Mouse (Mus musculus) lung, adult 10 weeks (tissue): Measurements from ENCODE around the gene Vars. TPM values are rescaled to one million over a fixed set of nuclear protein-coding genes. Genes with fewer than 3 reads are reported as not detected.

ENCODE experiments used
- polyA plus RNA-seq: library from polyadenylated mRNA; stranded (reverse); fragments of 350-450 nt; fragmentation: Illumina TruSeq; extraction: RNeasy Lipid Tissue Mini Kit (QIAGEN cat#74804); gene quantifications from one replicate; pipeline ENCODE4 v1.2.3, GENCODE M21; 2014; ENCODE audit warnings: low read depth, low replicate concordance; ENCODE audit not compliant: insufficient read depth

The Vars gene
- polyA plus RNA-seq: 25.7 TPM

DNA sequence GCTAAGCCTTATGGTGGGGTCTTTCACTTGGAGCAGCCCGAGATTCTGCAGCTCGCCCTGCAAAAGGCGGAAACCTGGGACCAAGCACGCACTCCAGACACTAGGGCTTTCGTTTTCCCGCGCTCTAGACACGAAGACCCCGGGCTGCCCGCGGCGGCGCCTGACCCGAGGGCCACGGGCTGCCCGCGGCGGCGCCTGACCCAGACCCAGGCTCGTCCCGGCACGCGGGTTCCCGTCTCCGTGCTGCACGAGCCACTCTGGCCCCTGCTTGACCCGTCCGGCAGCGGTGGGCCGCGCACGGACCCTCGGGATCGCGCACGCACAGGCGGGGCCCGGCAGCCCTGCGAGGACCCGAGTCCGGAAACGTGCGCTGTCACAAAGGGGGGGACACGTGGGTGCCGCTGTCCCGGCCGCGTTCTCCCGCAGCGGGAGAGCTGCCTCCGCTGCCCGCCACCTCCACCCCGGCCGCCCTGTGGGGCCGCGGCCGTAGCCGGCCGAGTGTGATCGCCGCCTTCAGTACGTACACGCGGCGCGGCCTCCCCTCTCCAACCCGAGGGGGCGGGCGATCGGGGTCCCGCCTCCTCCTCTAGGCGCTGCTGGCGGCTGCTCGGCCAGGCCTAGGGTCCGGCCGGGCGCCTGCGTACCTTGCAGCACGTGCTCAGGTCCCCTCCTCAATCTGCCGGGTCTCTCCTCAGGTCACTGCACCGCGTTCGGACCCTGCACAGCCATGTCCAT, at the start of gene Vars:
Gene Vars, plus strand, starts transcription at position 271 of the 735 bp plus-strand sequence.

DNA sequence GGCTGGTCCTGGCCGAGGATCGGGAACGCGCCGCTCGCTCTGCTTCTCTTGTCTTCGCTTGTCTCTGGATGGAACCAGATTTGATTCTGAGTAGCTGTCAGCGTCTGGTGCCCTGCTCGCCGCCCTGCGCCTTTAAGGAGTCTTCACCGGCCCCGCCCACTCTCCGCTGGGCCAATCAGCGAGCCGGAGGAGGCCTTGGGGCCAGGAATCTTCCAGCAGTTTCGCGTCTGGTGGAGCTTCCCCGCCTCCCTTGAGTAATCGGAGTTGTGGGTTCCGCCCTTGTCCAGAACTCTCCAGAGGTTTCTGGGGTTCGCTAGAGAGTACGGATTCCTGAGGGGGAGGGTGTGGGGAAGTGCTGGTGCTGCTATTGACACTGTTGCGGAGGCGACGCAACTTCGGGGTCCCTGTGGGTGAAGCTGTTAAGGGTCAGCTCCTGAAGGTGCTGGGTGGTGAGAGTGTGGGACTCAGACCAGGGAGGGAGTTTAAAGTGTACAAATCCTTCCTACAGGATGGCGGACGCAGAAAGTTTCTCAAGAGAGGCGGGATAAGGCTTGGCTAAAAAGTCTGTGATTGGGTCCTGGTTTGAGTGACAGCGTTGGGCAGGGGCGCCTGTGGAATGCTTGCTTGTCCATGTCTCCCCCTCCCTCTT, 41.5 kb upstream of the Vars start, which contains the start of gene Hspa1b:
Gene Hspa1b, minus strand, starts transcription at position 109 of the 649 bp plus-strand sequence.

DNA sequence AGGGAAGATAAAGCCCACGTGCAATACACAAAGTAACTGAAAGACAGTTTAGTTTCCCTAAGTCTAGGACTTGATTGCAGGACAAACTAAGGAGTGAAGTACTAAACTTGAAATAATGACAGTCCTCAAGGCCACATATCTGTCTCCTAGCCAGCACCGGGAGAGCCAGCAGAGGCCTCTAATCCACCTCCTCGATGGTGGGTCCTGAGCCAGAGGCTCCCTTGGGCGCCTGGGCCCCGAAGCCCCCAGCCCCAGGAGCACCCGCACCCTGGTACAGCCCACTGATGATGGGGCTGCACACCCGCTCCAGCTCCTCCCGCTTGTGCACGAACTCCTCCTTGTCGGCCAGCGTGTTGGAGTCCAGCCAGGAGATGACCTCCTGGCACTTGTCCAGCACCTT, 31.0 kb upstream of the Vars start, which contains the start of gene Gm20481:
Gene Gm20481, plus strand, starts transcription at position 91 of the 400 bp plus-strand sequence.

DNA sequence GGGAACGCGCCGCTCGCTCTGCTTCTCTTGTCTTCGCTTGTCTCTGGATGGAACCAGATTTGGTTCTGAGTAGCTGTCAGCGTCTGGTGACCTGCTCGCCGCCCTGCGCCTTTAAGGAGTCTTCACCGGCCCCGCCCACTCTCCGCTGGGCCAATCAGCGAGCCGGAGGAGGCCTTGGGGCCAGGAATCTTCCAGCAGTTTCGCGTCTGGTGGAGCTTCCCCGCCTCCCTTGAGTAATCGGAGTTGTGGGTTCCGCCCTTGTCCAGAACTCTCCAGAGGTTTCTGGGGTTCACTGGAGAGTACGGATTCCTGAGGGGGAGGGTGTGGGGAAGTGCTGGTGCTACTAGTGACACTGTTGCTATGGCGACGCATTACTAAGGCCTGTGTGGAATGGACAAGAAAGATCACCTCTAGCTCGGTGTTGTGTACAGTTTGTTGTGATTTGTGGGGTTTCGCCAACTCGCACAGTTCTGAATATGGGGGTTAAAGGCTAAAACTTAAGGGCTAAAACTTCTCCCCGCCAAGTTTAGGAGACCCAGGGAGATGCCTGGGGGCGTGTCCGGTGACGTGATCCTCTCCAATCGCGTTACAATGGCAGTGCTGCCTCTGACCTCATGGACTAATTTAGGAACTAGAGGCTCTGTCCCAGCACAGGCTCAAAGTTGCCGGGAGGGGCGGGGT, 28.6 kb upstream of the Vars start, which contains the start of the genes Hspa1a and Hspa1l:
Gene Hspa1a, minus strand, starts transcription at position 88 of the 681 bp plus-strand sequence.
Gene Hspa1l, plus strand, starts transcription at position 635 of the 681 bp plus-strand sequence.

DNA sequence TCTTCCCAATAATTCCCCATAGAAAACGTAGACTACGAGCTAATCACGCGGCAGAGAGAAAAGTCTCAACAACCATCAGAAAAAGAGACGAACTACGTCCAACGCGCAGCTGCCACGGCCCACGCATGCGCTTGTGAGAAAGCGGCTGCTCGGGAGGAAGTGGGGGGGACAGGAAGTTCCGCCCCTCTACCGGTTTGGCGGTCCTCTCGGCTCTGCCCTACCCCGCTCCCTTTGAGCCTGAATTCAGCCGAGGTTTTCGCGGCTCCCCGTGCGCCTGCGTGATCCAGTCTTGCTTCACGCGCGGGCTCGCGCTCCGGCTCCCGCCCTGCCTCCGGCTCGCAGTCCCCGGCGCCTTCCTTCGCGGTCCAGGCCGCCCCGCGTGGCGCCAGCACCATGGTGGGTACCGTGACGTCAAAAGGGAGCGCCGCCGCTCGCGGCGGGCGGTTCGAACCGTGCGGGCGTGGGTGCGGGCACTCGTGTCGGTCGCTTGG, 19.1 kb upstream of the Vars start, which contains the start of gene Lsm2:
Gene Lsm2, plus strand, starts transcription at position 173 of the 491 bp plus-strand sequence.

DNA sequence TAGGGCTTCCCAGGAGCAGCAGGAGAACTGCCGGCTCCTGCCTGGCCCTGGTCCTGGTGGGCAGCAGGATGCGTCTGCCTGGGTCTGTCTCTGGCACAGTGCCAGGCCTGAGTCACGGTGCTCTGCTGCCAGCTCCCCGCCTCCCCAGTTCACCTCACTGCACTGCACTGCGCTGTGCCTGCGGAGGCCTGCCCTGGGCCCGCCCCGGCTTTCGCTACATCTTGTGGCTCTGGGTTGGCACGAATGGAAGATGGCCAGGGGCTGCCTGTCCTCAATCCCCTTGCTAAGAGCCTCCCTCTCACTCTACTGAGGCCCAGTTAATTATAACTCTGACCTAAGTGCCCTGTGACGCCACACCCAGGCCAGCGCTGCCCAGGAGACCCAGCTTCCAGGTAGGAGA, 15.6 kb downstream of the Vars start, which contains the start of gene Vwa7:
Gene Vwa7, plus strand, starts transcription at position 204 of the 400 bp plus-strand sequence.

DNA sequence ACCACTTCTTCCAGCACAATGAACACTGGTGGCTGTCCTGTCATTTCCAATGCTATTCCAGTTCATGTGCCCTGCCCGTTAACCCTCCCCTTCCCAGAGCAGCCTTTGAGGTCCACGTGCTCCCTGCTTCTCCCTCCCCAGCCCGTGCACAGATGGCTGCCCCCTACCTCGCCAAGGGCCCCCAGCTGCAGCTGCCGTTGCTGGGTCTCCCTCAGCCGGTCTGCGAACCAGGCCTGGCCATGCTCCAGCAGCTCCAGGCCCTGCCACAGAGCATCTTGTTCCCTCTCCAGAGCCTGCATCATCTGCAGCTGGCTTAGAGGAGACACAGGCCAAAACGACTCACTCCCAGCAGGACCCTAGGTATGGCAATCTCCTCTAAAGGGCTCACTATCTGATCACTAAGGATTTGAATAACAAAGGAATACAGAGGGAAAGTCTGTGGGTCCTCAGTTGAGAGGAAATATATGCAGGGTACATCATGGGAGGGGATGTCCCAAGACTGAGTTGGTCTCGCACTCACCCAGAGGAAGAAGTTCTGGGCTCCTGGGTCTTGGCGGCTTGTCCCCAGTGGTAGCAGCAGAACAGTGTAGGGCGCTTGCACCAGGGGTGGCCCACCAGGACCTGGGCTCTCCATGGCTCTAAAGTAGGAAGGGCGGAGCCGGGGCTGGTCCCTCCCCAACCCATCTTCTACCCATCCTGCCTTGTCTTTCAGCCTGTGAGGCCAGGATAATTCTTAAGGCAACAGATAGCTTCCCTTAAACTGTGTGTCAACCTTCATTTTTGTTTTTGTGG, 26.7 kb downstream of the Vars start, which contains the start of gene Sapcd1:
Gene Sapcd1, minus strand, starts transcription at position 740 of the 792 bp plus-strand sequence.

DNA sequence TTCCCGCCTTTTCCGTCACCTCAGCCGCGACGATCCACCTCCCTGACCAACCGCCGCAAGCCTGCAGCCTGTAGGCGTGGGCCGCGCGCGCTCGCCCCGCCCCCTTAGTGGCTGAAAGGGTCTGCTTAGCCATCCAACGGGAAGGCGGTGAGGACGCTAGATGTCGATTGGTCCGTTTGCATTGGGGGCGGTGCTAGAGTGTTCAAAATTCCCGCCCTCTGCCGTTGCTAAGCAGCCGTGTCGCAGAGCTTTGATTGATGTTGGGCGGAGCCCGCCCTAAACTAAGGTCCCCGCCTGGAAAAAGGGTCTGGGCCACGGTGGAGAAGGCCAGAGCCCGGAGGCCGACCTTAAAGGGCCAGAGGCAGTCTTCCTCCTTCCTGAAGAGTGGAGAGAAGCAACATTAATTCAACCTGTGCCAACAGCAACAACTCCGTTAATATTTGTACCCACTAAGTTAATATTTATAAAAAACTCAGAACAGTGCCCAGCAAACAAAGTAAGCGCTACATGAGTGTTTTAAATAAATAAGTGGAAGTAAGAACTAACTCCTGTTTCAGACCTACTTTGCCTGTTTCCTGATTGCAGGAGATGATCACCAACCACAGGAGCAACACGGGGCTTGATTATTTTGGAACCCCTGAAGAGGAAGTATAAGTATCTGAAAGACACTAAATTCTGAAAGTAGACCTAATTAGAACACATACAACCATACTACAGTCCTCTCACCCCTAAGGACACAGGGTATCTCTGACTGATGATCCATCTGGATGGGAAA, 46.1 kb downstream of the Vars start, which contains the start of gene Msh5:
Gene Msh5, minus strand, starts transcription at position 65 of the 775 bp plus-strand sequence.

DNA sequence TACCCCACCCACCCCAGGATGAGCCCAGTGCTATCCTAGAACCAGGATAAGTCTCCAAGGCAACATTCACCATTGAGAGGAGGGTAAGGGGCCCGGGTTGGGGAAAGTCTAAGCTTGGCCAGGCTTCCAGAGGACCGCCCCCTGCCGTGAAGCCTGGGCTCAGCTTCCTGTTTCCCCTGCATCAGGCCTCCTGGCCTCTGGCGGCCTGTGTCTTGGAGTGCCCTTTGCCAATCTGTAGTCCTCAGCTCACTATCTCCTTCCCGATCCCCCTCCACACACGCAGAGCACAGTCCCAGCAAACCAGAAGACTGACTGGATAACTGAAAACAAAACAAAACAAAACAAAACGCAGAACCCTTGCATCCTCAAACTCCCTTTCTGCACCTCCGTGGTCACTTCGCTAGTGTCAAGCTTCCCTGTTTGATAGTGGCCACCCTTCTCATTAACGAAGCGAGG, 48.8 kb downstream of the Vars start, which contains the start of gene Clic1:
Gene Clic1, plus strand, starts transcription at position 406 of the 456 bp plus-strand sequence.

DNA sequence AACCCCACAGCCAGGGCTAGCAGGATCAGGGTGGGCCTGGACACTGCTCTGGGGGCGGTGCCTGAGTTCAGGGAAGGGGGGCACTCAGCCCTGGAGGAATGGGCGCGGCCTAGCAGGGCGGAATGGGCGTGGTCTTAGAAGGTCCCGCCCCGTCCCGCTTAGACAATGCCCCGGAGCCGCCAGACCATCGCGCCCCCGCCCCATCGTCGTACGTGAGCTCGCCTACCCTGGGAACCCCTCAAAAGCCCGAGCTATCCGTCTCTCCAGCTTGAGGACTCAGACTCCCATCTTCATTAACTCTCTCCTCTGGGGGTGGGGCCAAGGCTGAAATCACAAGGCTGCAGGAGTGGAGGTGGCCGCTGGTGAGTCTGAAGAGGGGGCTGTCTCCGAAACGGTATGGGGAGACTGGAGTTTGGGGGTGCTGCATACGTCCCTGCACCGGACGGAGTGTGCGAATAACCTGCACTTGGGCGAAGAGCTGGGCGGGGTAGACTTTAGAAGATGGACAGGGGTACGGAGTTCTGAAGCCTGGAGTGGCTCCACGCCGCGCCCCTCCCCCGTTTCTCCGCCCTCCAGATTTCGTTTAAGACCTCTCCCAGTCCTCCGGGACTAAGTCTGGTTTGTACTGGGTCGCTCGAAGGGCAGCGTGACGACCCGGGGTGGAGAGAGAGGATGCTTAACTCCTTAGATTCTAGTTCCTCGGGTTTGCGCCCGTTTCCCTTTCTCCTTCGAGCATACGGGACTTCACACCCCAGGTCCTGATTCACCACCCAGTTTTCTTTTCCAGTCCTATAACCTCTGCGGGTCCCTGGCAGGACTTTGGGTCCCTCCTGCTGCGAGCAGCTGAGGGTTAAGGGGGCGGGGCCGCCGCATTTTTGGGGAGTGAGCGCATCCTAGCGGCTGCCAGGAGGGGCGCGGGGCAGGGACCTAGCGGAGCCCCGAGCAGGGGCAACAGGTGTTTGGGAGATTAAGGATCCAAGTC, 58.4 kb downstream of the Vars start, which contains the start of gene Ddah2:
Gene Ddah2, plus strand, starts transcription at position 125 of the 982 bp plus-strand sequence.

DNA sequence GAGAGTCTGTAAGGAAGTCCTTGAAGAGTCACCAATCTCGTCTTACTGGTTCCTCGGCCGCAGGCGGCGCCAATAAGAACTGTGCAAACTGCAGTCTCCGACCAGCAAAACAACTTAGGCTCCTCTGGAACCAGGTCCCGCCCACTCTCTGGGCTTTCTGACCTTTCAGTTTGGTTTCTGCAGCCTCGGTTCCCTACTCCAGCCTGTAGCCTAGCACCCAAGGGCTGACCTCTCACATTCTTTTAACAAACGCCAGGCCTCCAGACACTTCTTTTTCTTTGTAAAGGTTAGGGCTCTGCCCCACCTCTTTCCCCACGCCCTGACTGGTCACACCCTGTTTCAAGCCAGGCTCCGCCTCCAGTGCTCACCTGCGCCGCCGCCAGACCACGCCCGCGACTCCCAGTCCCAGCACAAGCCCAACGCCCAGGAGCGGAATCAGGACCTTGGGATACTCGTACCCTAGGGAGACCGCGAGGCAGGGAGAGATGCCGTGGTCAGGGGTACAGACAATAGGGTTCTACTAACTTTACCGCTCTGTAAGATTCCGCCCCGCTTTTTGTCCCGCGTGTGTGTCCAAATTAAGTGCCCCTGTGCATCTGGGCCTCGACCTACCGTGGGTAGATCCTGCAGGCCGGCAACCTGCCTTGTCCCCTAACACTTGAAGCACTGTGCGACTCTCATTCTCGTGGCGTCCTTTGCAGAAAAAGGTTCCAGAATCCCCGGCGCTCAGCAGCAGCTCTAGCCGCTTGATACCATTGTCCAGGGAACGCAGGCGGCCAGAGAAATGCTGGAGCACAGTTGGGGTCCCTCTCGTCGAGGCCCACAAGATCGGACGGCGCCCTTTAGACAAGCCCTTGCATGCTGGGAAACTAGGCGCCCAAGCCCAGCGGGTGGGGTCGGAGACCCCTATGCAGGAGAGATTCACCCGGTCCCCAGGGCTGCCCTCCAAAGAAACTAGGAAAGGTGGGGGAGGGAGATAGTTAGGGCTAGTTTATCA, 64.5 kb downstream of the Vars start, which contains the start of gene Ly6g6c:
Gene Ly6g6c, plus strand, starts transcription at position 438 of the 997 bp plus-strand sequence.

Other genes starting within 250 kb of the Vars start
- not detected for gene Cyp21a1, start 196.4 kb upstream of the Vars start, polyA plus RNA-seq
- 27.3 TPM for gene Stk19, start 164.0 kb upstream of the Vars start, polyA plus RNA-seq
- 27.5 TPM for gene Dxo, start 164.0 kb upstream of the Vars start, polyA plus RNA-seq
- 19.3 TPM for gene Skiv2l, start 150.8 kb upstream of the Vars start, polyA plus RNA-seq
- gene Nelfe, start 150.6 kb upstream of the Vars start, polyA plus RNA-seq: 30.3 TPM
- gene Cfb, start 138.5 kb upstream of the Vars start, polyA plus RNA-seq: 38.7 TPM
- gene Zbtb12, start 121.5 kb upstream of the Vars start, polyA plus RNA-seq: 4.5 TPM
- gene Gm20547, start 118.9 kb upstream of the Vars start, polyA plus RNA-seq: not detected
- gene C2, start 102.7 kb upstream of the Vars start, polyA plus RNA-seq: 24.6 TPM
- gene Ehmt2, start 102.5 kb upstream of the Vars start, polyA plus RNA-seq: 39.7 TPM
- gene Slc44a4, start 86.5 kb upstream of the Vars start, polyA plus RNA-seq: 9.2 TPM
- gene Neu1, start 69.7 kb upstream of the Vars start, polyA plus RNA-seq: 22.0 TPM
- 18.0 TPM for gene Hspa1b, start 41.7 kb upstream of the Vars start, polyA plus RNA-seq
- not detected for gene Gm20481, start 31.1 kb upstream of the Vars start, polyA plus RNA-seq
- 15.5 TPM for gene Hspa1a, start 28.8 kb upstream of the Vars start, polyA plus RNA-seq
- gene Hspa1l, start 28.3 kb upstream of the Vars start, polyA plus RNA-seq: 1.2 TPM
- gene Lsm2, start 19.1 kb upstream of the Vars start, polyA plus RNA-seq: 34.0 TPM
- 0.74 TPM for gene Vwa7, start 15.6 kb downstream of the Vars start, polyA plus RNA-seq
- gene Sapcd1, start 27.0 kb downstream of the Vars start, polyA plus RNA-seq: 1.3 TPM
- 3.1 TPM for gene Msh5, start 45.8 kb downstream of the Vars start, polyA plus RNA-seq
- gene Clic1, start 49.0 kb downstream of the Vars start, polyA plus RNA-seq: 242 TPM
- gene Ddah2, start 58.0 kb downstream of the Vars start, polyA plus RNA-seq: 99.2 TPM
- gene Ly6g6c, start 64.4 kb downstream of the Vars start, polyA plus RNA-seq: 2.4 TPM
- gene Mpig6b, start 65.2 kb downstream of the Vars start, polyA plus RNA-seq: 0.84 TPM
- gene Ly6g6e, start 75.9 kb downstream of the Vars start, polyA plus RNA-seq: 1.4 TPM
- 13.1 TPM for gene Ly6g6d, start 77.1 kb downstream of the Vars start, polyA plus RNA-seq
- gene Ly6g6f, start 84.6 kb downstream of the Vars start, polyA plus RNA-seq: not detected
- gene Abhd16a, start 88.3 kb downstream of the Vars start, polyA plus RNA-seq: 72.3 TPM
- not detected for gene Ly6g5c, start 107.3 kb downstream of the Vars start, polyA plus RNA-seq
- gene Ly6g5b, start 114.4 kb downstream of the Vars start, polyA plus RNA-seq: 0.55 TPM
- 23.7 TPM for gene Gpank1, start 120.5 kb downstream of the Vars start, polyA plus RNA-seq
- gene Csnk2b, start 121.1 kb downstream of the Vars start, polyA plus RNA-seq: 116 TPM
- 11.1 TPM for gene D17H6S53E, start 125.4 kb downstream of the Vars start, polyA plus RNA-seq
- not detected for gene Apom, start 131.1 kb downstream of the Vars start, polyA plus RNA-seq
- gene Bag6, start 134.2 kb downstream of the Vars start, polyA plus RNA-seq: 66.8 TPM
- 149 TPM for gene Prrc2a, start 163.9 kb downstream of the Vars start, polyA plus RNA-seq
- gene Aif1, start 175.1 kb downstream of the Vars start, polyA plus RNA-seq: 14.2 TPM
- 56.7 TPM for gene Lst1, start 187.5 kb downstream of the Vars start, polyA plus RNA-seq
- gene Ltb, start 193.5 kb downstream of the Vars start, polyA plus RNA-seq: 46.6 TPM
- gene Tnf, start 201.0 kb downstream of the Vars start, polyA plus RNA-seq: 1.2 TPM
- 0.62 TPM for gene Lta, start 204.4 kb downstream of the Vars start, polyA plus RNA-seq
- gene Gm16181, start 219.8 kb downstream of the Vars start, polyA plus RNA-seq: not detected
- gene Atp6v1g2, start 232.7 kb downstream of the Vars start, polyA plus RNA-seq: 3.0 TPM
- 13.6 TPM for gene Nfkbil1, start 234.8 kb downstream of the Vars start, polyA plus RNA-seq
- gene Ddx39b, start 240.8 kb downstream of the Vars start, polyA plus RNA-seq: 120 TPM